Mouse (Mus musculus) heart, adult 2 months (tissue): ENCODE data around the gene Tbc1d32.

Source experiments
- CTCF ChIP-seq: fragments of 200-600 bp; IDR thresholded peaks from 2 replicates; pipeline ENCODE4 v1.8.1; 2022; ENCODE audit warnings: antibody characterized with exemption, mild to moderate bottlenecking, moderate library complexity
- POLR2A ChIP-seq: fragments of 200-500 bp; IDR thresholded peaks from 2 replicates; pipeline ENCODE4 v1.6.1; 2011; ENCODE audit warnings: mild to moderate bottlenecking, low read depth, low read length, control low read depth; ENCODE audit not compliant: insufficient read depth

GRCm38 (mm10) chr10:55978001-55978400 is 250.5 kb downstream of the Tbc1d32 start:
- TF ChIP-seq CTCF (no peak), POLR2A (no peak)
